Mouse (Mus musculus) adrenal gland, adult (tissue): ENCODE data around the gene Utrn.

Experiments used
- DNase-seq, 2 experiments: peaks; one replicate each; pipeline ENCODE4 v3.0.0; 2022 to 2023; ENCODE audit warnings: low spot score in 1 of 2; ENCODE audit not compliant: inconsistent age in 2 of 2

Utrn gene

DNA sequence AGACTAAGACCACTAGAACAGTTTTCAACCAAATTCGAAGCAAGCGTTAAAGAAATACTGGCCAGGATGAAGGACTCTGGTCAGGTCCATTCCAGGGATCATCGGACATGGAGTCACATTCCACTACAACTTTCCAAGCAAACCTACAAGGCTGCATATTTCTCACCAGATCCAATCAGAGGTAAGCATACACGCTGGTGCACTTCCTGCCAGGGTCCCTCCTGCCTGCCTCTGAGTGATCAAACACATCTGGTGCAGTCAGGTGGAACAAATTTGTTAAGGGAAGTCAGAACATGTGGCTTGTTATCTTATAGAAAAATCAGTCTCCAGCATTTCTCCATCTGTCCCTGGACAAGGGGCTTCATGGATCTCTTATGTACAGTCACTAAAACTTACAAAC is 167.0 kb downstream of the Utrn start:
- DNase-seq, result no peak

DNA sequence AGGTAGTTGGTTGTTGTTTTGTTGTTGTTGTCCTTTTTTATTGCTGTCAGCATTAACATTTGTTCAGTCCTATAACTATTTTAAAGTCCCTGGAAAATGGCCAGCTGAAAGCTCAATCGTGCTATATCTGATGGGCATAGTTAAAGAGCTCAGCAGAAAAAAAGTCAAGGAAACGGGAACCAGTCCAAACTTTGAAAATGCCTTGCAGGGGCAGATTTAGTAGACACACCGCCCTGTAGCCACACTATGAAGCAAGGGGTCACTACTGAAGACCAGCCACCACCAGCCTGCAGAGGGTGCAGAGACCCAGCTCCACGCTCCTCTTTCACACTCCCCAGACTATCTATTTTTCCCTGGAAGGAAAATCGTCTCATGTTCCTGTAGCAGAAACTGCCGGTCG is 167.5 kb downstream of the Utrn start:
- peak in 1 of 2 experiments; percentile 69 for DNase-seq

DNA sequence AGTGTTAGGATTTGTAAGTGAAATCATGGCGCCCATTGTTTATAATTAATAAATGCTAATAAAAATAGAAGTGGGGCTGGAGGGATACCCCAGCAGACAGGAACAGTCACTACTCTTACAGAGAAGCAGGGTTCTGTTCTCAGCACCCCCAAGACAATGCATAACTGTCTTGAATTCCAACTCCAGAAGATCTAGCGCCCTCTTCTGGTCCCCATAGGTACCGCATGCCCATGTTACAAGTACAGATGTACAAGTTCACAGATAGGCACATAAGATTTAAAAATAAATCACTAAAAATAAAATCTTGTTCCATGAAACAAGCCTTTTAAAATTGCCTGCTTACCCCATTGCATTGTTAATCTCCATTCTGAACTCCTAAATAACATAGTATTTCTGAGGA is 168.6 kb downstream of the Utrn start:
- DNase-seq, result no peak

DNA sequence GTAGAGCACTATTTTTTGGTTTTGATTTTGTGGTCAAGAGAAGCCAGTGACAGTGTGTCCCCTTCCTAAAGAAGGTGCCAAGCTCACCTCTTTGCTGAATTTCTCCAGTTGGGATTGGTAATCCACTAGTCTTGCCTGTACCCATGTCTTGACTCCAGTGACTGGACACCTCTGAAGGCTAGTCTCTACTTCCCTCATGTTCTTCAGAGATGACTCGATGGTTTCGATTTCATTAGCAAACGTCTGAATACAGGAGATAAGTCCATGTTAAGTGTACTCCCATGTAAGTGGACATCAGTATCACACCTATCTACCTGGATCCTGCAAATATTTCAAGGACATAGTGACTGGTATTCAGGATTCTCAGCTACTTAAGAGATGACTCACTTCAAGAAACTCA is 171.3 kb downstream of the Utrn start:
- DNase-seq, result no peak

DNA sequence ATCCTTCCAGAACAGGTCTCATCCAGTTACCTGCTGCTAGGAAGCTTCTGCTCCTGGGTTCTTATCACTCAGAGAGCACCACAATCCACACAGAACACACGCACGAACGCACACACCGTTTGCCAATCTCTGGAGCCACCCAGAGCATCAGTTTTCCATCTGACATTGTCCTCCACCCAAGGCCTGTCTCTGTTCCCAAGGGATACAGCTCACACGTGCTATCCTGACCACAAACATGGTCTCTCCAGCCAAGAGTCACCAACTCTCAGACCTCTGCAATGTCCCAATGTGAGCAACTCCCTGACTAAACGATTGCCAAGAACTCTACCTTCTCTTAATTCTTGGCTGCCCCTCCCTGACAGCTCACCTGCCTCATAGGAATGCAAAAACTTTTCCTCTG is 172.5 kb downstream of the Utrn start:
- DNase-seq, result no peak

DNA sequence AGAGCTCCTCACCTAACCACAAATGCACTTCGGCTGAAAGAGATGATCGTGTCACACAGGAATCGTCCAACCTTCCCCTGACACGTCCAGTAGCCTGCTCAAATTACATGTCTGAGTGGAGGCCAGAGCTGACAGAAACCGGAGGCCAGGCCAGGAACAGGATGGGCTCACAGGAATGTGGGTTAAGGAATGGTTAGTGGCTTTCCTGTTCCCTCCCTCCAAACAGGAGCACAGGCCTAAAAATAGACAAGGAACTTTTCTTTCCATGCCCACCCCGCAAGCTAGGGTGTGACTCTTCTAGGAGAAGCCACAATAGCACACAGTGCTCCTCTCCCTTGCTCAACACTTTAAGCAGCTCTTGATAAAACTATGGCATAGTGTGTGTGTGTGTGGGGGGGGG is 174.4 kb downstream of the Utrn start:
- DNase-seq, result peak in 1 of 2 experiments; percentile 33

DNA sequence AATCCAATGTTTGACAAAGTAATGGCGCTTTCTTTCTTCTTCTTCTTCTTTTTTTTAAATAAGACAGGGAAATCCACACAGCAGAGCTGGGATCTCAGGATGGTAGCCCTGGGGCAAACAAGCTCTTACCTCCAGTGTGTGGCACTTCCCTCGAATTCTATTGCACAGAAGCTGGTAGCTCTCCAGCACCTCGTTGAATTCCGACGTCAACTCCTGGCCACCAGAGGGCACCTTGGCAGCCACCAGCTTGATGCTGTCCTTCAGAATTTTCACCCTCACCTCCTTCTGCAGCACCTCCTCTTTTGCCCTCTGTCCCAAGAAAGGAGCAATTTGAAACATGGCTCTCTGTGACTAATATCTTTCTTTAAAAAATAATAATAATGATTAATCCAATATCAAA is 178.6 kb downstream of the Utrn start:
- peak; percentile 73 to 91 for DNase-seq

DNA sequence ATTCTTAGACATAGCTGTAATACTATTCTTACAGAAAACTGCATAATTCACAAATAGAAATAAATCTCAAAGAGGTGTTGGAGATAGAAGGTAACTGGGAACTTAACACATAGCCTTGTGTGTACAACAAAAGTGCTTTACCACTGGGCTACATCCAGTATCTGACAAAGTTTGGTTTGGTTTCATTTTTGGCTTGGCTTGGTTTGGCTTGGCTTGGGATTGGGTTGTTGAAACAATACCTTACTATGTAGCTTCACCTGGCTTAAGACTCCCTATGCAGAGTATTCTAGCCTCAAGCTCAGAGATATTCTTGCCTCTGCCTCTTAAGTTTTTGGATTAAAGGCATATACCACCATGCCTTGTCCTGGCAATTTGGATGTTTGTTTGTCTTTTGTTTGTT is 183.5 kb downstream of the Utrn start:
- no peak for DNase-seq

DNA sequence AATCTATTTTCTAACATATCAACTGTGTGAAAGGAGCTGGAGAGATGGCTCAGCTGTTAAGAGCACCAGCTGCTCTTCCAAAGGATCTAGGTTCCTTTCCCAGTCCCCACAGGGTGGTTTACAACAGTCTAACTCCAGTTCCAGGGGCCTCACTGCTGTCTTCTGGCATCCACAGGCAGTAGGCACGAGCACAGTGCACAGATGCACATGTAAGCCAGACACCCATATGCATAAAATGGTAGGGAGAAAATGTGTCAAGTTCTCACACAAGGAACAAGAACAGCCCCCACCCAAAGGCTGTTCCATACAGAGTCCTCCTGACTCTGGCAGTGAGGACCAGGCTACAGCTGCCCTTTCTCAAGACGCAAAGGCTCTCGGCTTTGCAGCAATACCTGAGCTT is 185.1 kb downstream of the Utrn start:
- no peak for DNase-seq

DNA sequence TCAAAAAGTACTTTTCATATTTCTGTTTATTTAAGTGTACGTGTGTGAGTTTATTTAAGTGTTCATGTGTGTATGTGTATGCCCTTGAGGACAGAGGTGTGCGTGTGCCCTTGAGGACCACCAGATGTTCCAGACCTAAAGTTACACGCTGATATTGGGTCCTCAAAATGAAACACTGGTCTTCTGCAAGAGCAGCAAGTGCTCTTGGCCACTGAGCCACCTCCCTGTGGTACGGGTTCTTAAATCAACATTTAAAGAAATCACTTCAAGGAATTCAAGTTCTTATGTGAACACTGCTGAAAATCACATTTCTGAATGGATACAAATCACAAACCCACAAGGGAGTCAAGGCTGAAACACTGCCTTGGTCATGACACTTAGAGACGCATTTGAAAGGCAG is 195.9 kb downstream of the Utrn start:
- DNase-seq, result no peak

DNA sequence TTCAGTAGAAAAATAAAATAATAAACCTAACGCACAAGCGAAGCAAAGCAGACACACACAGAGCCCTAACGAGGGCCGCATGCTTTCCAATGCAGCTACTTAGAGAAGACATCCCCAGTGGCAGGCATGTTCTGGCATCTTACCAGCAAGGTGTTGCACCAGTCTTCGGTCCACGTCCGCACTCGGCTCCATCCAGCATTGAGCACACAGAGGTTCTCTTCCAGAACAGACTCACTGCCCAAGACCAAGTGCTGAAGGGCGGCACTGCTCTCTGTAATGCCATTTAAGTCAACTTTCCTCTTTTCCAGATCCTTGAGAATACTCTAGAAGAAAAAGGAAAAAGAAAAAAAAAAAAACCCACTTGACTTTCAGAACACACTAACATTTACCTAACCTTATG is 197.6 kb downstream of the Utrn start:
- DNase-seq, result no peak

DNA sequence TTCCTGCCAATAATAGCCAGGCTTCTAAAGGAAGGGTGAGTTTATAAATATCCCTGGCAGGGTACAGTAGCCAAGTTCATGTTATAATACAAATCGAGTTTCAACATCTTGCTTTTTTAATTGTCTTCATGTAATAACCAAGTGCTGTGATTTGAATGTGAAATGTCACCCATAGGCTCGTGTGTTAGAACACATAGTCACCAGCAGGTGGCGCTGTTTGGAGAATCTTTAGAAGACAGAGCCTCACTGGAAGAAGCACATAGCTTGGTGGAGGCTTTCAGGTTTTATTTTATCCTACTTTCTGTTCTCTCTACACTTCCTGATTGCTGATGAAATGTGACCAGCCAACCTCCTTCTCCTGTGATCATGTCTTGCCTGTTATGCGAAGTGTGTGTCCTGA is 207.1 kb downstream of the Utrn start:
- no peak for DNase-seq

DNA sequence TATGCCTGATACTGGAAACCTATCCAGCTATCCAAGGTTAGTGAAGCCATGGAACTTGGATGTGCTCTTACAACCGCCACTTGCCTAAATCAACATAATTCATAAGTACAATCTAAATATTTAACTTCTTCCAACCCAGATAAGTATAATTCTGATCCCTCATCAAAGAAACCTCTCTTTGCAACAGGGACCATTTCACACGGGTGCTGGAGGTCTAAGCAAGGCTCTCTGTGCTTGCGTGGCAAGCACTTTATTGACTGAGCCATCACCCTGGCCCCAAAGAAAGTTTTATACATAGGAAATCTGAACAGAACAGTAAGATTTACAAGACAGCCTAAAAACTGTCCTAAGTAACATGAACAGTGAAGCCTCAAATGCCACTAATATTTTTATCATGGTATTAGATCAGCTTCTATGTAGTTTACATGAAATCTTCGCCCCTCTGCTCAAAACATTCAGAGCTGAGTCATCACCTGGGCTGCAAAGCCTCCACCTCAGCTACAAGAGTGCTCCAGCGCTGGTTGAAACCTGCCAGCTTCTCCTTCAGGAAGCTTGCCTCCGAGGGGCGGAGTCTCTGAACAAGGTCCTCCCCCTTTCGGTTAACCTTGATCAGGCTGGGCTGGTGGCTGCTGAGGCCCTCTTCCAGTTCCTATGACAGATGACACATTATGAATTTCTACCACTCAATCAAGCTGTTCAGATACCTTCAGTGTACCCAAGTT is 211.0 kb downstream of the Utrn start:
- DNase-seq, result peak in 1 of 2 experiments; percentile 28

DNA sequence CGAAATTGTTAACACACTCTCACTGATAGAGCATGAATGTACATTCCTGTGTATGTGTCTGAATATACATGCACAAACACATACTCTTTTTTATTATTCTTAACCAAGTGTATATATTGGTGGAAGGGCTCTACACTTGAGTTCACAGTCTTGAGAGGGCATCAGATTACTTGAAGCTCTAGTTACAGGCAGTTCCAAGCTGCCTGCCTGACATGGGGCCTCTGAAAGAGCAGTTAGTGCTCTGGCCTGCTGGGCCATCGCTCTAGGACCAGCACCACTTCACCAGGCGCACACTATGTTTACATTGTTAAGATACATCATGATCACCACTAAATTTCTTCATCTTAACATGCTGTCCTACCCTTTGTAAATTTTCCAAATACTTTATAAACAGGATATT is 216.2 kb downstream of the Utrn start:
- DNase-seq, result no peak

DNA sequence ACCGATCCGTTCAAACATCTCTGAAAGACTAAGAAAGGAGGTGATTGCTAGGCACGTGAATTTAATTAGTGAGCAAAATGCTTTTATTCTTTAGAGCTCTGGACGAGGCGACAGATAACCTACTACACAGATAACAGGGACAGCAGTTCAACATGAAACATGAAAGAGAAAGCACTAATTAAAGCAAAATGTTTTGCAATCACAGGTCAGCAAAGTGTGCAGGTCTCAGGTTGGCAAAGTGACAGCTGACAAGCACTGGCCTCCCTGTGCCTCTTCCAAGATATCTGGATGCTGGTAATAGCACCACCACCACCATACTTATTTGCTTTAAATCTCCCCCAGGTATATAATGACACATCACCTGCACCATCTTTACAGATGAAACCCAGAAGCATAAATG is 223.0 kb downstream of the Utrn start:
- no peak for DNase-seq

DNA sequence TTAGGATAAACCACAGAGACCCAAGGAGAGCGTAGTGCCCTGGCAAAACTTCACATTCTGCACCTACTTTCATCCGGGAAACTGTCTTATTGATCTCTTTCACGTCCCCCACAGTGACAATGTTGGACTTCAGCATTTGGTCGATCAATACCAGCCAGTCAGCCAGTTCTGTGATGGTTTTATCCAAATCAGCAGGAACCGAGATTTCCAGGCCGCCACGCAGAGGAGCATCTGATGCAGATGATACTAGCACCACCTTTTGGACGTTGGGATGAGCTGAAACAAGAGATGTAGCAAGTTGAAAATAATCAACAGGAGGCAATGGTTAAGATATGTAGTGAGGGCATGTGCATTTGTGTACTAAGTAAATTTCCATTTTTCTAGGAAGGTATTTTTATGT is 225.8 kb downstream of the Utrn start:
- DNase-seq, result no peak

DNA sequence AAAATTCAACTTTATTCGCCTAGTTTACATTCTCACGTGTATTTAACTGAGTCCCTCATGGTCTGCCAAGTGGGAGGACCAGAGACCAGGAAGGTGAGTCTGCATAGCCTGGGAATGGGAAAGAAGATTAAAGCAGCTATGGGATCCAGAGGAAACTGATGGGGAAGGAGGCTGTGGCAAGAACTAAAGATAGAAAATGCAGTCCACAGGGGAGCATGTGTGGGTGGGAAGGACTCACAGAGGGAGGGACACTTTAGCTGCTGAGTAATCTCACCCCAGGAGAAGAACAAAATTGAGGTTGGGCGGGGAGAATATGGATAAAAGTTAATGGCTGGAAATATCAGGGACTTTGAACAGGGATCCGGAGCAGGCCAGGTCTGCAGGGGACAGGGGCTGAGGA is 229.5 kb downstream of the Utrn start:
- no peak for DNase-seq

DNA sequence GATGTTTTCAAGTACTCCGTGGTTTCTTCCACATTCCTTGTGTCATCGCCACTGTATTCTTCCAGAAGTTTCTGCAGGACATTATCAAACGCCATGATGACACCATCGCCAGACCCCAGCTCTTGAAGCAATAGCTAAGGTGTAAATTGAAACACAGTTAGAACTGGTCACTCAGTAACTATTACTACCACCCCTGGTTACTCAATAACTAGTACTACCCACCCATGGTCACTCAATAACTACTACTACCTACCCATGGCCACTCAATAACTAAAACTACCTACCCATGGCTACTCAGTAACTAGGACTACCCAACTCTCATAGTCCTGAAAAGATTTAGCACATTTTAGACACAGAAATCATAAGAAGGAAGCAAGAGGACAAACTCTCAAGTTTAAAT is 235.2 kb downstream of the Utrn start:
- DNase-seq, result no peak

DNA sequence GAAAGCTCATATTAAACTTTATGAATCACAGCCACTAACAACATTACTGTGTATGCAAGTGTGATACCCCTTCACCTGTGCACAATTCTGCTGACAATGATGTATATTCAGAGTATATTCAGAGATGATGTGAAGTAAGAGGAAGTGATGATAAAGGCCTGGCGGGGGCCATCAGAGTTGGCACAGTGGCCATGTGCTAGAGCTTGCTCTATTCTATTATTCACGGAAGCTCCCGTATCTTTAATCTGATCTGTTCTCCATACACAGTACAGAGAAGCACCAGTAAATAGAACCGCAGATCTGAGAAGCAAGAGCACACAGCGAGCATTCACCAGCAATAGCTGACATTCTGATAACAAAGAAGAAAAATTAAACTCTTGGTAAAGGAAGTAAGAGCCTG is 238.2 kb downstream of the Utrn start:
- DNase-seq, result no peak

DNA sequence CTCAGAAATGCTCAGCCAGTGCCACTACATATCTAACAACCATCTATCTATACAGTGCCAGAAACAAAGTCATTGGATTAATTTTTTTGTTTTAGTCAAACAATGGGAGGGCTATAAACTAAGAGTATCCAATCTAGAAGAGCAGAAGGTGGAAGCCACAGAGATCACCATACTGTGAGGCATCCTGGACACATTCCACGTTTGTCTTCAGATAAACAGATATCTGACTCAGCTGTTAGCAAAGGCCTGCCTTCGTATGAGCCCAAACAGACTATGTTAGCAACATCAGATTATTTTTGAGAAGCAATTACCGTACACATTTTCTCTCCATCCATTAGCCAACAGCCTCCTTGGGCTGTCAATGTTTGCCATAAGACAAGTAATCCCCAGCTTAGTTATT is 250.8 kb downstream of the Utrn start:
- no peak for DNase-seq

DNA sequence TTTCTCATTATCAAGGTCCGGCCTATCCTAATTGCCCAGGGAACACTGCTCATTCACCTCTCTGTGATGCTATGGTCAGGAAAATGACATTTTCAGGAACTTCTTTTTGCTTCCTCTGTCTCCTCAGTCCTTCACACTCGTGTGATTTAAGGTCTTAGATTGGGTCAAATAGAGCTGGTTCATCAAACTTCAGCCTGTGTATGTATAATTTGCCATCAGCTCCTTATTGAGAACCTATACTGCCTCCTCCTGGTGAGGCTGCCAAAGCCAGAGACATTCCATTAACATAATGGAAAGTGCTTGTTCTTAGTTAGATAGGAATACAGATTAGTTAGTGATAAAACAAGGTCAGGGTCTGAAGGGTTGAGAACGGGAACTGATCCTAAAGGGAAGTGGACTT is 253.4 kb downstream of the Utrn start:
- no peak for DNase-seq

DNA sequence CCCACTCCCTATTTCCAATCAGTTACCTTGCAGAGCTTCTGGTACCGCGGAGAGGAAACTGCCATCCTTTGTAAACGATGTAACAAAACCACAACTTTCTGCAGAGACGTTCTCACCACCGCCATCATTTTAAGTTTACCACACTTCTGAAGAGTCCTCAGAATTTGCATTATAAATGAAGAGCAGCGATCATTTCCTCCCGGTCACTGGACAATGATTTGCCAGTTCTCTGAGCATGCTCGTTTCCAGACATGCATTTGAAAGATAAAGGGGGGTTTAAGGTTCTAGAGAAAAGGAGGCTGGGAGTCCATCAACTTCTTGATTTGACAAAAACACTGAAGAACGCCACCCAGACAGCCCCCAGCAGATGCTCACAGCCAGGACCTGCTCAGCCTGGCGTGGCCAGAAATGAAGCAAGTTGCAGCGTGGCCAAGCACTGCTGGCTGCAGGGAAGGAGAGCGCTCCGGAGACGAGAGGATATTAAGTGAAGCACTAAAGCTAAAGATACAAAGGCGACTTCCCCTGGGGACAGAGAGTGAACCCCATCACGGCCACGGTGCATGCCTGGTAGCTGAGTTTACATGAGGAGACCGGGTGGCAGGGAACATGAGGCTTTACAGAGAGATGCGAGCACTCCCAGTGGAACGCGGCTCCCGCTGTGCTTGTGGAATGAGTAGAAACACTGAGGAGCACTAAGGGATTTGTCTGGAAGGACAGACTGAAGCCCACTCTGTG is 254.5 kb downstream of the Utrn start:
- no peak for DNase-seq
